Mouse (Mus musculus) ES-Bruce4 (cell line): ENCODE data around the gene Upp2.

ENCODE experiments used
- CTCF ChIP-seq: IDR thresholded peaks from one replicate; pipeline ENCODE4 v1.8.1; 2011; ENCODE audit warnings: low read depth, low read length
- POLR2A ChIP-seq: IDR thresholded peaks from one replicate; pipeline ENCODE4 v1.8.1; 2011; ENCODE audit warnings: low read length; ENCODE audit not compliant: insufficient read depth

DNA sequence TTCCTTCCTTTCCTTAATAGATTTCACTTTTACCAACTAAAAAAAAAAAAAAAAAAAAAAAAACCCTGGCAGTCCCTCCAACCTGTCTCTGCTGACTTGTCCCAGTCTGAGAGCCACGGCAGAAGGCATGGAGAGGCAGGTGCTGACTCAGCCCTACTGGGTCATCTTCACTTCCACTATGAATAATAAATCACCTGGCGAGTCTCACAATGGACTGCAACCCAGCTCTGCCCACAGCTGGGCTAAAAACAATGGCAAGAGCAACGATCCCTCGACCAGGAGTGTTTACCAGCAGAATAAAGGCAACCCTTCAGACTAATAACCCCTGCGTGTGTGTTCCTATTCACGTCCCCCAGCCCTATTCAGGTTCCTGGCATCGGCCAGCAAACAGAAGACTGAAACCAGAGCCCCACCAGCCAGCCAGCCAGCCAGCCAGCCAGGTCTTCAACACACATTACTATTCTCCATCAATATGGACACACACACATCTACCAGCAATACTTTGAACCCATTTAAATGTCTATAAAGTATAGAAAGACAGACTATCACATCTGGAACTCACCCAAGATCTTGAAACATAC lies 37.1 kb upstream of the Upp2 start:
- TF ChIP-seq CTCF (no peak), POLR2A (no peak)
